Mouse (Mus musculus) lung, postnatal 0 days (tissue): ENCODE data around the gene Stmn1.

Experiments
- CTCF ChIP-seq: IDR thresholded peaks from 2 replicates; pipeline ENCODE4 v1.5.1; 2016; ENCODE audit warnings: antibody characterized with exemption, mild to moderate bottlenecking
- EP300 ChIP-seq: IDR thresholded peaks from 2 replicates; pipeline ENCODE4 v1.6.1; 2016; ENCODE audit warnings: antibody characterized with exemption, mild to moderate bottlenecking, control low read depth

DNA sequence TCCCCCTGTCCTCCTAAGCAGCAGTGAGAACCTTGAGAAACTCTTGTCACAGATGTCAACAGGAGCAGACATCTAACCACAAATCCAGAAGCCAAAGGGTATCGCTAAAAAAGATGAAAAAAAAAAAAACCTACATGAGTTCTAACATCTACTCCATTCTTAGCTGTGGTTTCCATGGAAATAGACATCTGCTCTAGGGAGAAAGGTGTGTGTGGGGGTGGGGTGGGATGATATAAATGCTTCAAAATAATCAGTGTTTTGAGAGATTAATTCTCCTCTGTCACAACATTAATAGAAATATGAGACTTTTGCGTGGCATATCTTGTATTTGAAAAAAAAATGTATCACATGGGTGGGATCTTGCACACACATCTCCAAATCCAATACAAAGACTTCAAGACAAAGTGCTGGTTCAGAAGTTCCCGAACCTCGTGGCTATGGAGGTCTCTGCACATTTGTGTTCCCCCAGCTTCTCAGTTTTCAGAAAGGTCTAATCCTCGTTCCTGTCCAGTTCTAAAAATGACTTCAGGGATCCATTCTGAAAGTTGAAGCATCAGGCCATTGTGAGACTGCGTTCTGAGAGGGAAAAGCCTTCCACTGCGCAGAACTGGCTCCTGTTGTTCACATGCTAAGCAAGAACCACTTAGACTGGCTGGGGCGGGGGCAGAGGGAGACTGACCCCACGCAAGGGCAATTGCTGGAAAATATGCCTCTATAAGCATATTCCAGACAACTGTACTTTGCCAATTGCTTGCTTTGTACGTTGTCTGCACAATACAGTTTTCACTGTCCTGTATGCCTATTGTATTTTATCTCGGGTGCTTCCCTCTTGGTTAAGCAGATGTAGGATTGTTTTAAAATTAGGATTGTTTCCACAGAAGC, 1.5 kb upstream of the Stmn1 start:
- TF ChIP-seq CTCF (no peak), EP300 (no peak)
